Mouse (Mus musculus) liver, embryonic 16.5 days (tissue): ENCODE measurements around the gene Vwa8. TPM values are rescaled to one million over a fixed set of nuclear protein-coding genes. Genes with fewer than 3 reads are reported as not detected.

Experiments
- ATAC-seq: fragments of 200-750 bp; cut with Nextera tagmentation; 2 replicates; pipeline ENCODE4 v1.8.0; 2017; ENCODE audit warnings: low read depth, mild to moderate bottlenecking, moderate number of reproducible peaks, moderate library complexity
- H3K27ac ChIP-seq: fragments of 300-500 bp; sonication (generic); 2 replicates; pipeline ENCODE4 v1.5.1; 2014; ENCODE audit warnings: mild to moderate bottlenecking, low read length
- H3K27me3 ChIP-seq: fragments of 300-500 bp; sonication (generic); 2 replicates; pipeline ENCODE4 v1.6.1; 2014; ENCODE audit warnings: low read depth, low read length, mixed read lengths; ENCODE audit not compliant: control insufficient read depth, insufficient read depth
- H3K36me3 ChIP-seq: fragments of 300-500 bp; sonication (generic); 2 replicates; pipeline ENCODE4 v1.6.1; 2014; ENCODE audit warnings: mild to moderate bottlenecking; ENCODE audit not compliant: control insufficient read depth, insufficient read depth
- H3K4me1 ChIP-seq: fragments of 300-500 bp; sonication (generic); 2 replicates; pipeline ENCODE4 v1.6.1; 2014; ENCODE audit warnings: low read depth, low read length, mixed read lengths; ENCODE audit not compliant: control insufficient read depth
- H3K4me2 ChIP-seq: fragments of 300-500 bp; sonication (generic); 2 replicates; pipeline ENCODE4 v1.6.1; 2014; ENCODE audit warnings: low read depth, low read length, mixed read lengths
- H3K4me3 ChIP-seq: fragments of 300-500 bp; sonication (generic); 2 replicates; pipeline ENCODE4 v1.5.1; 2014; ENCODE audit warnings: low read depth, mild to moderate bottlenecking, low read length
- H3K9ac ChIP-seq: fragments of 300-500 bp; sonication (generic); 2 replicates; pipeline ENCODE4 v1.6.1; 2014; ENCODE audit warnings: low read depth, low read length
- H3K9me3 ChIP-seq: fragments of 300-500 bp; sonication (generic); replicated peaks from 2 replicates; pipeline ENCODE4 v1.6.1; 2016; ENCODE audit warnings: low read length; ENCODE audit not compliant: control insufficient read depth
- WGBS: fragments of 180-500 bp; shearing (Covaris S2); extraction: QIAGEN DNeasy Blood & Tissue Kit; methylation state at CpG from one replicate; pipeline ENCODE4 v1.1.7; 2014; ENCODE audit not compliant: insufficient replicate concordance; 5-methylcytosine and 5-hydroxymethylcytosine counted together
- polyA plus RNA-seq: library from polyadenylated mRNA; unstranded; fragments of >200 nt; fragmentation: Nextera tagmentation; extraction: Ambion mirVana; gene quantifications from 2 replicates; pipeline ENCODE4 v1.2.1, GENCODE M21; 2015

The Vwa8 gene
- polyA plus RNA-seq, 1 experiment from 2014 or later: 9.5 TPM

- peak; percentile 41; the same call in 1 of the 2 replicates for ATAC-seq
- Histone ChIP-seq H3K27ac (no peak overlapping the region), H3K4me2 (no peak overlapping the region), H3K9me3 (no peaks in the 10 kb centered on the region), H3K4me3 (no peak overlapping the region), H3K27me3 (no peaks in the 10 kb centered on the region), H3K36me3 (no peaks in the 10 kb centered on the region), H3K9ac (no peak overlapping the region), H3K4me1 (no peaks in the 10 kb centered on the region)
- 13% methylated on average over 2 of the region's 2 CpGs for WGBS
These were observed 51.9 kb downstream of the Vwa8 start for GRCm38 (mm10) chr14:78900770-78901169.

- Histone ChIP-seq H3K4me2 (no peak overlapping the region), H3K9ac (no peak overlapping the region), H3K36me3 (no peaks in the 10 kb centered on the region), H3K27me3 (no peaks in the 10 kb centered on the region), H3K4me3 (no peak overlapping the region), H3K9me3 (no peaks in the 10 kb centered on the region), H3K4me1 (no peaks in the 10 kb centered on the region), H3K27ac (no peak overlapping the region)
- 71% methylated on average over 10 of the region's 10 CpGs for WGBS
- no peak for ATAC-seq
These were observed 59.5 kb downstream of the Vwa8 start for GRCm38 (mm10) chr14:78908205-78908863.

GRCm38 (mm10) chr14:78912076-78912475, 63.2 kb downstream of the Vwa8 start:
- ATAC-seq: no peak
- Histone ChIP-seq H3K9me3 (no peaks in the 10 kb centered on the region), H3K36me3 (no peaks in the 10 kb centered on the region), H3K4me1 (no peaks in the 10 kb centered on the region), H3K4me3 (no peak overlapping the region), H3K4me2 (no peak overlapping the region), H3K9ac (no peak overlapping the region), H3K27ac (no peak overlapping the region), H3K27me3 (no peaks in the 10 kb centered on the region)
- WGBS: 78% methylated on average over 10 of the region's 10 CpGs

- WGBS: 27% methylated on average over 8 of the region's 8 CpGs
- H3K9ac ChIP-seq: no peak overlapping the region
- no peak overlapping the region for H3K4me3 ChIP-seq
- no peak overlapping the region for H3K27ac ChIP-seq
- H3K4me1 ChIP-seq: no peaks in the 10 kb centered on the region
- H3K27me3 ChIP-seq: no peaks in the 10 kb centered on the region
- H3K36me3 ChIP-seq: no peaks in the 10 kb centered on the region
- no peak for ATAC-seq
- no peak overlapping the region for H3K4me2 ChIP-seq
- H3K9me3 ChIP-seq: no peaks in the 10 kb centered on the region
These were observed 65.3 kb downstream of the Vwa8 start for GRCm38 (mm10) chr14:78914180-78914579.

- H3K27ac ChIP-seq: no peak overlapping the region
- ATAC-seq: no peak
- no peak overlapping the region for H3K4me2 ChIP-seq
- H3K4me3 ChIP-seq: no peak overlapping the region
- 84% methylated on average over 2 of the region's 2 CpGs for WGBS
- H3K27me3 ChIP-seq: no peaks in the 10 kb centered on the region
- H3K4me1 ChIP-seq: no peaks in the 10 kb centered on the region
- H3K9ac ChIP-seq: no peak overlapping the region
- no peaks in the 10 kb centered on the region for H3K36me3 ChIP-seq
- no peaks in the 10 kb centered on the region for H3K9me3 ChIP-seq
These were observed 67.8 kb downstream of the Vwa8 start for GRCm38 (mm10) chr14:78916691-78917090.

GRCm38 (mm10) chr14:78921219-78921618, 72.4 kb downstream of the Vwa8 start:
- WGBS: 36% methylated on average over 2 of the region's 2 CpGs
- Histone ChIP-seq H3K27me3 (no peaks in the 10 kb centered on the region), H3K36me3 (no peaks in the 10 kb centered on the region), H3K27ac (no peak overlapping the region), H3K9ac (no peak overlapping the region), H3K4me3 (no peak overlapping the region), H3K4me2 (no peak overlapping the region), H3K4me1 (no peaks in the 10 kb centered on the region), H3K9me3 (no peaks in the 10 kb centered on the region)
- ATAC-seq: no peak

GRCm38 (mm10) chr14:78923631-78924030, 74.8 kb downstream of the Vwa8 start:
- H3K27ac ChIP-seq: no peak overlapping the region
- H3K4me2 ChIP-seq: no peak overlapping the region
- no peaks in the 10 kb centered on the region for H3K36me3 ChIP-seq
- H3K9ac ChIP-seq: no peak overlapping the region
- H3K4me1 ChIP-seq: no peaks in the 10 kb centered on the region
- 66% methylated on average over 5 of the region's 5 CpGs for WGBS
- no peaks in the 10 kb centered on the region for H3K27me3 ChIP-seq
- no peak overlapping the region for H3K4me3 ChIP-seq
- peak; percentile 58; the same call in 1 of the 2 replicates for ATAC-seq
- H3K9me3 ChIP-seq: no peaks in the 10 kb centered on the region

- H3K9ac ChIP-seq: no peak overlapping the region
- H3K4me3 ChIP-seq: no peak overlapping the region
- H3K36me3 ChIP-seq: no peaks in the 10 kb centered on the region
- 73% methylated on average over 21 of the region's 21 CpGs for WGBS
- H3K27ac ChIP-seq: no peak overlapping the region
- no peaks in the 10 kb centered on the region for H3K27me3 ChIP-seq
- H3K9me3 ChIP-seq: no peaks in the 10 kb centered on the region
- no peak overlapping the region for H3K4me2 ChIP-seq
- ATAC-seq: no peak
- no peaks in the 10 kb centered on the region for H3K4me1 ChIP-seq
These were observed 76.1 kb downstream of the Vwa8 start for GRCm38 (mm10) chr14:78924755-78925537.

GRCm38 (mm10) chr14:78932094-78932493, 83.2 kb downstream of the Vwa8 start:
- WGBS: 64% methylated on average over 2 of the region's 2 CpGs
- Histone ChIP-seq H3K9ac (no peak overlapping the region), H3K36me3 (no peaks in the 10 kb centered on the region), H3K9me3 (no peaks in the 10 kb centered on the region), H3K4me2 (no peak overlapping the region), H3K27me3 (no peaks in the 10 kb centered on the region), H3K4me3 (no peak overlapping the region), H3K27ac (no peak overlapping the region), H3K4me1 (no peaks in the 10 kb centered on the region)
- no peak for ATAC-seq
